Mouse (Mus musculus) thymus, postnatal 36 days (tissue): ENCODE results near the gene Aak1.
"Not testable (repeated sequence)": the region's sequence is repeated elsewhere in the genome, so short reads cannot be mapped to it uniquely, and the experiment has no call there.

Source experiments
- DNase-seq, 2 experiments: peaks; one replicate each; pipeline ENCODE4 v3.0.0; 2022; ENCODE audit warnings: mixed read lengths in 2 of 2

Aak1 gene

GRCm38 (mm10) chr6:87026980-87027379 is 177.7 kb downstream of the Aak1 start:
- DNase-seq, result no peak

GRCm38 (mm10) chr6:87028881-87029280 is 179.6 kb downstream of the Aak1 start:
- DNase-seq, result no peak

GRCm38 (mm10) chr6:87031310-87031709 is 182.0 kb downstream of the Aak1 start:
- not testable (repeated sequence) for DNase-seq

GRCm38 (mm10) chr6:87032401-87032800 is 183.1 kb downstream of the Aak1 start:
- no peak for DNase-seq

- DNase-seq, result no peak
Observed at GRCm38 (mm10) chr6:87034395-87034794, 185.1 kb downstream of the Aak1 start.

- no peak for DNase-seq
Observed at GRCm38 (mm10) chr6:87037826-87038620, 188.7 kb downstream of the Aak1 start.

GRCm38 (mm10) chr6:87039161-87039560 is 189.8 kb downstream of the Aak1 start:
- DNase-seq, result no peak

GRCm38 (mm10) chr6:87040971-87041370 is 191.7 kb downstream of the Aak1 start:
- DNase-seq, result peak; percentile 46 to 67

- no peak for DNase-seq
Observed at GRCm38 (mm10) chr6:87041431-87041830, 192.1 kb downstream of the Aak1 start.

GRCm38 (mm10) chr6:87042004-87042336 is 192.7 kb downstream of the Aak1 start:
- no peak for DNase-seq

- peak; percentile 95 to 97 for DNase-seq
Observed at GRCm38 (mm10) chr6:87042337-87043130, 193.2 kb downstream of the Aak1 start, which contains the start of gene Gfpt1. TSS of gene Gfpt1 (plus strand) at chr6:87042846.

- DNase-seq, result no peak
Observed at GRCm38 (mm10) chr6:87043131-87043516, 193.8 kb downstream of the Aak1 start.

GRCm38 (mm10) chr6:87044895-87045294 is 195.6 kb downstream of the Aak1 start:
- no peak for DNase-seq

GRCm38 (mm10) chr6:87045507-87045906 is 196.2 kb downstream of the Aak1 start:
- no peak for DNase-seq

GRCm38 (mm10) chr6:87048712-87049111 is 199.4 kb downstream of the Aak1 start:
- DNase-seq, result not testable (repeated sequence)

- no peak for DNase-seq
Observed at GRCm38 (mm10) chr6:87051886-87052425, 202.6 kb downstream of the Aak1 start.
